Mouse (Mus musculus): ENCODE results near the gene Fam13a.

Gene Fam13a

DNA sequence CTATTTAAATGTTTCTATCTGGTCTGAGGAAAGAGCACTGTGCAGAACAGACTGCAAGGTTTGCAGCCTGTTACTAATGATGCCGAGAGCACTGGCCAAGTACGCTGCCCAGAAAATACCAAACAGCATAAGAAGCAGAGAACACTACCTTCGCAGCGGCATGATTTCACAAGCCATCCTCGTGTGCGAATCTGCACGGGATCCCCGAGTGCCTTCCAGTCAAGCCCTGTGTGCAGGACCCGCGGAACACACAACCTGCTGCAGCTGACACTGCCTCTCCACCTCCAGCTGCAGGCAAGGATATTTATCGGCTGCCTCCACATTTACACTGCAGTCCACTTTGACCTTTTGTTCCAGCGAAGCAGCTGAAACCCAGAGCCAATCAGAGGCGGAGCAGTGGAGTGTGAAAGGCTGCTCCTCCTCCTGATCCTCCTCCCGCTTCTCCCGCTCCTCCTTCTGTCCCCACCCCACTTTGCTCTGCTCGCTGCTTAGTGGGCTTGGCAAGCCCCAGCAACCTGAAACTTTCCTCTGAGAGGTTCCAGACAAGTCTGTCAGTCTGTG, at the start of gene Fam13a:
Gene Fam13a, minus strand, starts transcription at position 386 of the 561 bp plus-strand sequence.
- peak; percentile 88 for DNase-seq (ENCODE audit: low read depth, low spot score)

DNA sequence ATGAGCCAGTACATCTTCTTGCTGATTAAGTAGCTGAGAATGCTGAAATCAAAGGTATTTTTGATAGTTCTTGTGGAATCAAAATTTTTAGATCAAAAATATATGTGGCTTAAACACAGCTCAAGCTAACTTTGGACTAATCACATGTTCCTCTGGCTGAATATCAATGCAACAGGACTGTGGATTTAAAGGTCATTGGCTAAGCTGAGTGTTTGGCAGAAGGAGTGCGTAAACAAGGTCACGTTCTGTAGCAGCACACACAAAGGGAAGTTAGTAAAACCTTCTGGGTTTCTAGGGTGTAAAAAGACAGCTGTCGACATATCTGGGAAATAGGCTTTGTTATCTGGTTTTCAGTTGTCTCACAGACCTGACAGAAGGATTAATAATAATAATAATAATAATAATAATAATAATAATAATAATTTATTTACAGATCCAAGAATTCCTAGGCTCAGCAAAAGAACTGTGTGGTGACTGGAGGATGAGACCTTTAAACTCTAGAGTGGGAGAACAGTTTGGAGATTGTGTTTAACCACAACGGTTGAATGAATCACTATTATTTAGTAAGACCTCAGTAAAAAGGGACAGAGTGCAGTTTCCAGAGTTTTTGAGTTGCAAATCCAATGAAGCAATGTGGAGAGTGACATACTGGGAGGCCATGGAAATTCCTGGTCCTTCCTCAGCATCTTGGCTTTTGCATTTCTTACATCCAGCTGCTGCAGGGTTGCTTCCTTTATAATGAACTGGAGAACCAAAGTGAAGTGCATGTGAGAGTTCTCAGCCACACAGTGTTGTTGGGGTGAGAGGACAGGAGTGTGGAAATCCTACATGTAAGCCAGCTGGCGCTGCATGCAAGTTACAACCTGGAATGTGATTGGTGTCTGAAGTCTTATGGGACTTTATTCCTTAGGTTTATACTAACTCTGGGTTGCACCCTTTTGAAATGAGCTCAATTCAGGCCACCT, 48.0 kb upstream of the Fam13a start:
- no peak for DNase-seq (ENCODE audit: low read depth, low spot score)

DNA sequence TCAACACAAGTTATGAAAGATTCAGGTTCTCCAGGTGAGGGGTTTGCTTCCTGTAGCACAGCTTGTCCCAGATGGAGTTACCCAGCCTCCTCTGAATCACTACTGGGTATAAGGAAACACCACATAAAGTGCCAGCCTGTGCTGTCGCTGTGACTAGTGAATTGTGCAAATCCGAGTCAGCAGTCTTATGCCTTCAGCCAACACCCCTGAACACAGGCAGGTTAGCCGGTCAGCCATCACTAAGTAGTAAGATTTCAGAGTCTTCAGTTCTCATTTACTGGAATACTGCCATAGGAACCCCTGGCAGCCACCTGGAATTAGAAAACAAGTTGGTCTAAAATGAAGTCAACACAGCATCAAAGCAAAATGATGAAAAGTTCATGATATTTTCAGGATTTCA, 47.3 kb upstream of the Fam13a start:
- no peak for DNase-seq (ENCODE audit: low read depth, low spot score)

DNA sequence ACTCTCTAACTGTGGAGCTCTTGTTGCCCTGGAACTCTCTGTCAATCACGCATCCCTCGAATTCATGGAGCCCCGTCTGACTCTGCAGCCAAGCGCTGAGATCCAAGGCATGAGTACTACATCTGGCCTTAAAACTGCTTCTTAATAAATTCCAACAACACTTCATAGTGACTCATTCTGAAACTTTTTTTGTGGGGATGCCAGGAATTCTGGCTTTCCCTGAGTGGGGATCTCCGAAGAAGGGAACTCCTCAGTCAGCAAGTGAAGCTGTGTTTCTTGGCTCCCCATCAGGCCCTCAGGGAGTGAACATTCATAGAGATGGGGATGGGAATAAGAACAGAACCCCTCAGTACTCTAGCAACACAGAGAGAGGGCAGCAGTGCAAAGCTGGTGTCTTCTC, 43.8 kb upstream of the Fam13a start:
- no peak for DNase-seq (ENCODE audit: low read depth, low spot score)

DNA sequence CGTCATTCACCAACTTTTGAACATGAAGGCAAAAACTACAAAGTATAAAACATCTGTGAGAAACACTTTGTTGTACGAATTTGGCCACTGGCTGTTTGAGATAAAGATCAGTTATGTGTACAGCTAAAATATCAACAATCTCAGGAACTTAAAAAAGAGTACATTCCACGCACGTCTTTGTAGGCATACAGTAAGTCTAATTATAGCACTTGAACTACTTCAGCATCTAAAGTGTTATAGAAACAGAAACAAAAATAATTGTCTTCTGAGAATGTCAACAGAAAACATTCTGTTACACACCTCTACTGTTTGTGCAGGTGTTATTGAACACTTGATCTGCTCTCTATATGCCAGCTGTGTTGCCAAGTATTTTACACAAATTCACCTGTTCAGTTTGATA, 40.1 kb upstream of the Fam13a start:
- DNase-seq (ENCODE audit: low read depth, low spot score), result no peak

- DNase-seq (ENCODE audit: low read depth, low spot score), result no peak
Measured at GRCm38 (mm10) chr6:59053232-59053631, 28.9 kb upstream of the Fam13a start.

- DNase-seq (ENCODE audit: low read depth, low spot score), result no peak
Measured at GRCm38 (mm10) chr6:59039719-59040118, 15.4 kb upstream of the Fam13a start.

- no peak for DNase-seq (ENCODE audit: low read depth, low spot score)
Measured at GRCm38 (mm10) chr6:59032748-59033147, 8.4 kb upstream of the Fam13a start.

- no peak for DNase-seq (ENCODE audit: low read depth, low spot score)
Measured at GRCm38 (mm10) chr6:59031539-59031938, 7.2 kb upstream of the Fam13a start.

DNA sequence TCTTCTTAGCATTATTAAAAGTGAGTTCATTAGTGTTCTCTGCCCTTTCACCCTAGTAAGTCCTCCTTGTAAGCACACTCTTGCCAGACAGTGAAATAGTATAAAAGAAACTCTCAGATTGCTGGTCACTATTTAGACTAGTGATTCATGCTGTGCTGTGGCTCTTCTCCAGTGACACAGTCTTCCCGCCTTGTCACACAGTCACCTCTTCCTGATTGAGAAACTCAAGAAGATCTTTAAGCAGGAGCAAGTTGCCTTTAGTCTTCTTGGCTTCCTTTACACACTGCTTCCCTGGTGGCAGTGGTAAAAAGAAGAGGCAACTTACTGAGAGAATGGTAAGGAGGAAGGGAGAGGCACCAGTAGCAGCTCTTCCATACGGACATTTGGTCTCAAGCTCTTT, 6.3 kb upstream of the Fam13a start:
- DNase-seq (ENCODE audit: low read depth, low spot score), result no peak

- no peak for DNase-seq (ENCODE audit: low read depth, low spot score)
Measured at GRCm38 (mm10) chr6:59030037-59030436, 5.7 kb upstream of the Fam13a start.

GRCm38 (mm10) chr6:59028871-59029270, 4.5 kb upstream of the Fam13a start:
- DNase-seq (ENCODE audit: low read depth, low spot score), result no peak

DNA sequence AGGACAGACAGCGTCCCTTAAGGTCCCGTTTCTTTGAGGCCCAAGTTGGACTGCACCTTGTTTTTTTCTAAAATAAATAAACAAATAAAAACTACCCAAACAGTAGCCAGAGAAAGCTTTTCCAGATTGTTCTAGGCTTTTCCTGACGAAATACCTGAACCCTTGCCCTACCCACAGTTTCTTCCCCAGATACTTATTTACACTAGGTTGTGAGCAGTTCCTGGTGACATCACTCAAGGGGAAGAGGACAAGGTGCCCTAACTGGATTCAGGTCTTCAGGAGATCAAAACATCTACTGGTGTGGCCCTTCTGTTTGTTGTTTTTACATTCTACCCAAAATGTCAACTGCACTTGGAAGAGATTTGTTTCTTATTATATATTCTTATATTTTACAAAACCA, 457 bp upstream of the Fam13a start:
- DNase-seq (ENCODE audit: low read depth, low spot score), result no peak

DNA sequence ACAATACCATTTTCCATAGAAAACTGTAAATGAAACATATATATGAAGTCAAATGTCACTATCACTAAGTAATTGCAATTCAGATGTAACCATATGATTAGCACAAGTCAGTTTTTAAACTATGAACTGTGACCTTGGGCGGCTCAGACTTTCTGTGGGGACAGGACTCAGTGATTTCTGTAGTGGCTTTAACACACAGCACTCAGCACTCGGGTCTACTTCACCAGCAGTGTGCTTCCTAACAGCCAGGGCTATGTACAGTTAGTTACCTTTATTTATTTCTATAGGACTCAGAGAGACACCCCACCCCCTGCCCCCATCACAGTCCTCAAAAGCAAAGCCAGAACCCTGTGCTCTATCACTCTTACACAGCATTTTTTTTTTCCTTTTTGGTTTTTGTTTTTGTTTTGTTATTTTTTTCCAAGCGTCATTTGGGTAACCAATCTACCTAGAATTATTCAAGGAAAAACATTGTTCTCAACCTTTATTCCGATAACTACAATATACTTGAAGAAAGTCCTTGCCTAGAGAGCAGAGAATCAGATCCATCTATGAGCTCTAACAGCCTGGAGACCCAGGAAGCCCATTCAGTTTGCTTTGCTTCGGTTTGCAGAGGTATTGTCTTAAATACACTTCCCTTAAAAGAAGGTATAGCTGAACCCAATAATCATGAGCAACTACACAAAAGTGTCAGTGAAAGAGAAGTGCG, 740 bp downstream of the Fam13a start:
- no peak for DNase-seq (ENCODE audit: low read depth, low spot score)

DNA sequence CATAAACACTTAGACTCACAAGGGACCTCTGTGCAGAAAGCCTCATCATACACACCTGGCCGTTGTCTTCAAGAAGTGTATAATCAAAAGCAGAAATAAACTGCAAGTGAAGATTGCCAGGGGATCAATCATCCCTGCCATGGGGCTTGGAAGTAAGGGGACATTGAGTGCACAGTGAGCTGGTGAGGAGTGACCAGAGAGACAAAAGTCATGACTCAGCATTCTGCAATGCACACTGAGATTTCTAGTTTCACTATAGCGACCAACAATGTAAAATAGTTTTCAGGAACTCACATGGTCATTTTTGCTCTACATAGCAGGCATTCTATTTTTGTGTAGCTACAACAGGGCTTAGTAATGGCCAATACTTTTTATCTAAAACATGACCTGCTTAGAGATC, 1.7 kb downstream of the Fam13a start:
- no peak for DNase-seq (ENCODE audit: low read depth, low spot score)

- no peak for DNase-seq (ENCODE audit: low read depth, low spot score)
Measured at GRCm38 (mm10) chr6:59020346-59020745, 4.0 kb downstream of the Fam13a start.

GRCm38 (mm10) chr6:59019847-59020246, 4.5 kb downstream of the Fam13a start:
- DNase-seq (ENCODE audit: low read depth, low spot score), result no peak

- DNase-seq (ENCODE audit: low read depth, low spot score), result no peak
Measured at GRCm38 (mm10) chr6:59016336-59016832, 8.0 kb downstream of the Fam13a start.

- no peak for DNase-seq (ENCODE audit: low read depth, low spot score)
Measured at GRCm38 (mm10) chr6:59014760-59015159, 9.6 kb downstream of the Fam13a start.

DNA sequence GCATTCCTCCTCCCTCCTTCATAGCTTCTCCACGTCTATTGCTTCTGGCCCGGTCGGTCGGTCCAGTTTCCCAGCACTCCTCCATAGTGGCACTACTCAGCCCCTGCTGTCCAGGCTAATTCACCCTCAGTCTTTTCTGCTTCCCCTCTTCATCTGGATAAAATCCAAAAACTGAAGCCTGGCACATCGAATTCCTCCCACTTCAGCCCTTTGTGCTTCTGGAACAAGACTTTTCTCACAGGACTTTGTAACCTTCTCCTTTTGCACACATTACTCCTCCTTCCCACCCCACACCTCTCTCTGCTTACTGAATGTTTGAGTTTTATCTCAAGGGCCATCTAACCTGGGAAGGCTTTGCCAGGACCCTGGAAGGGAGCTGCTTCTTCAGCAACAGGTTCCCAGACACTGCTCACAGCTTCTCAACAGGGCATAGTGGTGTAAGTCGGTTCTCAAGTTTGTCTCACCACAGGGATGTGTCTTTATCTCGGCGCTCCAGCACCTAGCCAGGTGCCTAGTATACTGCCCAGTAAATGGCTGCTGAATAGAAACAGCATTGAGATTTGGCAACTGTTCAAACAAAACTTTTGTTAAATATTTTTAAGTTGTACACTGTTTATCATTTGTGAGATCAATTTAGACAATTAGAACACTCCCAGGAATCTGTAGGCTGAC, 10.1 kb downstream of the Fam13a start:
- DNase-seq (ENCODE audit: low read depth, low spot score), result no peak

- DNase-seq (ENCODE audit: low read depth, low spot score), result no peak
Measured at GRCm38 (mm10) chr6:59010792-59011191, 13.6 kb downstream of the Fam13a start.

GRCm38 (mm10) chr6:59004630-59005029, 19.7 kb downstream of the Fam13a start:
- DNase-seq (ENCODE audit: low read depth, low spot score), result no peak
